Mouse (Mus musculus) c-Kit-positive CD71-positive TER-119-positive erythroid progenitor cells, embryonic 14.5 days (primary cell): Measurements from ENCODE around the gene Ndufa9.

Experiments
- DNase-seq: peaks from one replicate; pipeline ENCODE4 v3.0.0-alpha.2; 2013; ENCODE audit warnings: low spot score

Ndufa9 gene

GRCm38 (mm10) chr6:126848712-126849704 is at the start of gene Ndufa9:
Gene Ndufa9, minus strand, starts transcription at chr6:126849136.
- peak; percentile 93 for DNase-seq

DNA sequence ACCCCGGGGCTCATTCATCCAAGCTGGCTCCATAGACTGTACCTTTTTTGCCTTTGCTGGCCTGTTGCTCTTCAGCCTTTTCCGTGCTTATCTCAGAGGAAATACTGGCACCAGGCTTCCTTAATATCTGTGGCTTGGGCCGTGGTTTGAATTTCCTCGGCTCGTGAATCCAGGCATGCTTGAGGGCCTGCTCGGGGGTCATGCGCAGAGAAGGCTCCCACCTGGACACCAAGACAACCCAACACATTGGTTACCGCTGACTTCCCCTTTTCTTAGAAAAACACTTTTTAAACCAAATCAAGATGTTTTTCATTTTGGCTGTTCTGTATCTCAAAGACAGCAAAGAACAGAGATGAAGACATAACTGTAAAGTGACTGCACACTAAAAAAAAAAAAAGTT is 28.2 kb upstream of the Ndufa9 start:
- DNase-seq, result no peak

DNA sequence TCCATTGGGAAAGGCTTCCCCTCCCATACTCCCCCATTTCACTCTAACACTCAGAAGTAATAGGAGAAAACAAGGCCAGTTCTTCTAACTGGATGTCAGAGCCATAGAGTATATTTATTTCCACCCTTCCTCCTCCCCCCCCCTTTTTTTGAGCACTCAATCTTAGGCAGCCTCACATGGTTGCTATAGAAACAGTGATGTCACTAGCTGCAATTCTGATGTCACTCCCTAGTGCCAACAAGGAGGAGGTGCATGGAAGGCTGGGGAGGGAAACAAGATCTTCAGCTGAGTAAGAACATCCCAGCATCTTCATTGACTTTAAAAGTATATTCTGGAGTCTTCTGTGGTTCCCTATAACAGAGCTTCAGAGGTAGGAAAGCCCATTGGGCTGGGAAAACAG is 3.9 kb upstream of the Ndufa9 start, which contains the start of gene Akap3:
TSS of gene Akap3 (plus strand) at position 218 of the 400 bp plus-strand sequence.
- no peak for DNase-seq

GRCm38 (mm10) chr6:126836628-126837027 is 12.3 kb downstream of the Ndufa9 start:
- no peak for DNase-seq

DNA sequence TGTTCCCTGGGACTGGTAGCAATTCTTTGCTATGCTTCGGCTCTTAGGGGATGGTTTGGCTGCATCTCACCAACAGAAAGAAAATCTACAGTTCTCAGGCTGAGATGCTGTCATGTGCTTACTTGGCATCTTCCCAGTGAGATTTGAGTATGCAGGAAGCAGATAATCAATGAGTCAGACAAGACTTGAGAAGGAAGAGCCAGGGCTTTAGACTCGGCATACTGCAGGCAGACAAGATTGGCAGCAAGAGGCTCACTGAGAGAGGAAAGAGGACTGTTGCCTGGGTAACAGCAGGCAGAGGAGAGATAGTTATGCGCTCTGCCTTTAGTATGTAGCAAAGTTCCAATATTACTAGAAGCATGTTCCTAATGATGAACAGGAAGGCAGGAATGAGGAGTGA is 25.8 kb downstream of the Ndufa9 start:
- DNase-seq, result no peak

DNA sequence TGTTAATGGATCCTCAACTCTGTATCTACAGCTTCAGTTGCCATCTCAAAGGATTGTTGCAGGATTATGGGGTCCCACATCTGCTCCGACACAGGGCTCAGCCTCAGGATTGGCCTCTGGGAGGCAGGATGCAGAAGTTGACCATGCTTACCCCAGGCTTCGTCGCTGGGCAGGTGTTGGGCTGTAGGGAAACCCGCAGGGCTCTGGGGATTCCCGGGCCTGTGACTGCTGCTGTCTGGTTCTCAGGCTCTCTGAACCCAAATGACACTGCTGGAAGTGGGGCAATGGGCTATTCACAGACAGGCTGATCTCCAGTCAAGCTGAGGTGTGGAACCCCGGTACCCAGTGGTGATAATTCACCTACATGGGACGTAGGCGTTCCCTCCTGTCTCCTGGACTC is 32.6 kb downstream of the Ndufa9 start:
- DNase-seq, result no peak

DNA sequence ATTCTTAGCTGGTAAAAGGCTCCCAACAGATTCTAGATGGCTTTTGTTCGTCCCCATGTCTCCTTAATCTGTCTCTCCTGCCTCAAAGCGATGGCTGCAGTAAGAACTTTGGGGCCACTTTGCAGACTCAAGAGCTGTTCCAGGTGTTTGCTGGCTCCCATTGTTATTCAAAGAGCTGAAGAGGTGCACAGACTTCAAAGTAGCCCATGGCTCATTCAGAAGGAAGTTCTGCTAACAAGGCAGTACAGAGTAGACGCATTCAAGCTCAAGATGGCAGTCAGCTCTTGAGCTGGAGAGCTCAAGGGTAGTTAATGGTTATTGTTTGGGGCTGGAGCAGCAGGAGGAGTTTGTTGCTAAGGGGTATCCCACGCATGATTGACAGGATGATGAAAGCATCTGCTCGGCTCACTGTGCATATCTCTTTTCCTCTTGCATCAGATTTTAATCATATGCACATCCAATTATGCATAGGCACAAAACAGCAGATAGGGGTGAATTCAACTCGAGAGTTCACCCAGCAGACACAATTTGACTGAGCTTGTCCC is 33.7 kb downstream of the Ndufa9 start:
- no peak for DNase-seq

DNA sequence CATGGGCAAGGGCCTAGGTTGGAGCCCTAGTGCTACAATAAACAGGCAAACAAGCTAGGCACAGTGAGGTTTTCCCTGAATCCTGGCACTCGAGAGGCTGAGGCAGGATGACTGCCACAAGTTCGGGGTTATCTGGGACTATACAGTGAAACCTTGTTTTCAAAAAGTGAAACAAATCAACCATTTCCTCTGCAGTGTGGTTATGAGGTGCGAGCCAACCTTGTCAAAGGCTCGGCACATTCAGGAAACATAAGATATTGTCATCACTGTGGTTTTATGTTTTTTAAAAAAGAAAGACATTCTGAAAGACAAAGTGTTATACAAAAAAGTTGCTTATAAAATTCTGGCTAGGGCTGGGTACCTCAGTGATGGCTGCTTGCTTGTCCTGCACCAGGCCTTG is 37.5 kb downstream of the Ndufa9 start:
- no peak for DNase-seq

GRCm38 (mm10) chr6:126808561-126808960 is 40.4 kb downstream of the Ndufa9 start:
- DNase-seq, result no peak

DNA sequence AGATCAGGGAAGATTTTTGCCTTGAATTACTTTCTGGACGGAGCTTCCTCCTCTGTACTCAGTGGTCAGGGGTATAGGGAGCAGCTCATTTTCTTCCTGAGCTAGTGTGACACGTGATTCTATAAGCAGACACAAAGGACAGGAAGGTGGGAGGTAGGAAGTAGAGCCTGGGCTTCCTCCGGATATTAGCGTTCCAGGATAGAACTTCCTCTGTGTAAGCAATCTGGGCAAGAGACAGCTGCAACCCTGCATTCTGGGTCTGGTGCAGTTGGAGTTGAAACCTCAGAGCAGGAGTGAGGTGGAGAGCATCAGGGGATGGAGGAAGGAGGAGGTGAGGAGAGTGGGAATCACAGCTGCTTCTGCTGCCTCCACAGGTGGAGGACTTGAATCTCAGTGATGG is 40.8 kb downstream of the Ndufa9 start:
- DNase-seq, result no peak

- peak; percentile 18 for DNase-seq
These were observed 42.2 kb downstream of the Ndufa9 start for GRCm38 (mm10) chr6:126806783-126807182.

DNA sequence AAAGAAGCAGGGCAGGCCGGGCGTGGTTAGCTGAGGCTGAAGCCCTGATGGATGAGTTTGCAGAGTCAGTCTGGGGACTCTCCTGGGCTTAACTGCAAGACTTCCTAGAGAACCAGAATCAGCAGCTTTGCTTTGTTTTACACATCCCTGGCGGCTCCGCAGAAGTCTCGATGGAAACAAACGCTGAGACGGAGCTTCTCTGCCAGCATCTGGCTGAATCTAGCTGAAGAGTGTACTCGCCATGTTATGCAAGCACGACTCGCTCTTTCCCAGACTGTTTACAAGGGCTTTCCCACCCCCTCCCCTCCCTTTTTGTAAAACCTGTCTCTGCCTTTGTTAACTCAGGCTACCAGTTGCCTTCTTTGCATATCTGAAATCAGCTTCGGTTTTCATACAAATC is 46.0 kb downstream of the Ndufa9 start:
- DNase-seq, result no peak

DNA sequence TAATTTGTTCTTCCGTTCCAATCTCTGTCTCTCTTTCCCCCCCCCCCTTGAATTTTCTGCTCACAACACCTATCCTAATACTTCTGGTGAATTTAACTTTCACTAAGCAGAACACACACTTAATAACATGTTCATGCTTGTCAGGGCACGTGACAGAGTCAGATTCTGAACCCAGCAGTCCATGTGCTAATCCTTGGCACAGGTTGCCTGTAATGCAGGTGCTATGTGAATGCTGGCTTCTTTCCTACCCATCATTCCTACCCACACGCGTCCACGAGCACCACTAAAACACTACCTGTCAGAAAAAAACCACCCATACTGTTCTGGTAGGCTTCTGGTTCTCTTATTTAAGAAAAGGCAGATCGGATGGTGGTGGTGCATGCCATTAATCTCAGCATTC is 54.2 kb downstream of the Ndufa9 start:
- no peak for DNase-seq

DNA sequence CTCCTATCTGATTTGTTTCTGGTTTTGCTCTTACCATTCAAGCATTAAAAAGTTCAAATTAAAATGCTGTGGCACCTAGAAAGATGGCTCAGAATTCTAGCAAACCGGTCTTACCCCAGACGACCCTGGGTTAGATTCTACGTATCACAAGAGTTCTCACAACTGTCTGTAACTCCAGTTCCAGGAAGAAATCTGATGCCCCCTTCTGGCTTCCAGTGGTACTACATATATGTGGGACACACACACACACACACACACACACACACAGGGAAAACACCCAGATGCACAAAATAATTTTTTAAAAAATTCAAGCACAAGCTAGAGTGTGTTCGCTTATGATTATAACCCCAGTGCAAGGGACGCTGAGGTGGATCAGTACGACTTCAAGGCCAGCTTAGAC is 55.2 kb downstream of the Ndufa9 start:
- no peak for DNase-seq

- peak; percentile 23 for DNase-seq
These were observed 57.0 kb downstream of the Ndufa9 start for GRCm38 (mm10) chr6:126791964-126792363.

- no peak for DNase-seq
These were observed 57.4 kb downstream of the Ndufa9 start for GRCm38 (mm10) chr6:126791488-126791887.

GRCm38 (mm10) chr6:126788863-126789262 is 60.1 kb downstream of the Ndufa9 start:
- DNase-seq, result no peak

DNA sequence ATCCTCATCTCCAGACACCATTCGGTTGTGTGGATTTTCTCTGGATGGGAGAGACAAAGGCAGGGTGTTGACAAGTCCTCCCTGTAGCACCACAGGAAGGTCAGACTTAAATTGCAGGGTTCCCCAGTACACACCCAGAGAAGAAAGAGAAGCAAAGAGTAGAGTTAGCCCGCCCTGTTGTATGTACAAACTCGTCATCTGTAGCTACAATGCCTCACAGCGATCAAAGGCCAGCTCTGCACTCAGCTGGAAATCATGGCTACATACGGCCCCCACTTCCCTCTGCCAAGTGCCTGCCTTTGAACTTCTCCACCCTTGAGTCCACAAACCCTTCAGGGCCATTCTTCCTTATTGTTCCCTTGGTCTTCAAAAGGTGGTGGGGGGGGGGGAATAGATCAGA is 64.7 kb downstream of the Ndufa9 start:
- DNase-seq, result no peak

- no peak for DNase-seq
These were observed 65.3 kb downstream of the Ndufa9 start for GRCm38 (mm10) chr6:126783651-126784066.

DNA sequence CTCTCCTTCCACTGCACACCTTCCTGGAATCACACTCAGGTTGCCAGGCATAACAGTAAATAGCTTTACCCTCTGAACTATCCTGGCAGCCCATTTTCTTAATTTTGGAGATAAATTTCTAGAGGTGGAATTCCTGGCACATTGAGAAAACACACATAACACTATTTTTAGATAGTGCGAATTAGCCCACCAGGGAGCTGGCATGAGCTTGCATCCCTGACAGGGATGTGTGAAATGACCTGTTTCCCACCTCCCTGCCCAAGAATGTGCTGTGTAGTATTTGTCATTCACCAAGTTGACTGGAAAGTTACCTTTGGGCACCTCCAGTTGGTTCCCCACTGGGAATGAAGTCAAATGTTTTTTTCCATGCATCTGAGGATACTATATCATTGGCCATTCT is 65.9 kb downstream of the Ndufa9 start:
- DNase-seq, result no peak

DNA sequence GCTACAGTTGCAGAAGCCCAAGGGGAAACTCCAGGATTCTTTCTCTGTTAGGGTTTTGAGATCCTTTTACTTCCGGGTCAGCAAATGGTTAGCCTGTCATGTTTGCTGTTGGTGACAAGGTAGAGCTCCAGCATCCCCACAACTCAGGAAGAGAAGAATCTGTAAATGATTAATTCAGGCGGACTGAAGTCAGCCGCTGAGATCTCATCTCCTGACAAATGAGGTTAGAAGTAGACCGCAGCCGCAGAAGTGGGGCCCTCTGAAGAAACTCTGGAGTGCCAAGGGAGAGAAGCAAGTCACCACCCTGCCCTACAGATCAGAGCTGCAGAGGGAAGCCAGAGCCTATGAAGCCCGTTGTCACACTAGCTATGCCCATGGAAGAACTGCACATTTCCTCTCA is 71.0 kb downstream of the Ndufa9 start:
- DNase-seq, result no peak

DNA sequence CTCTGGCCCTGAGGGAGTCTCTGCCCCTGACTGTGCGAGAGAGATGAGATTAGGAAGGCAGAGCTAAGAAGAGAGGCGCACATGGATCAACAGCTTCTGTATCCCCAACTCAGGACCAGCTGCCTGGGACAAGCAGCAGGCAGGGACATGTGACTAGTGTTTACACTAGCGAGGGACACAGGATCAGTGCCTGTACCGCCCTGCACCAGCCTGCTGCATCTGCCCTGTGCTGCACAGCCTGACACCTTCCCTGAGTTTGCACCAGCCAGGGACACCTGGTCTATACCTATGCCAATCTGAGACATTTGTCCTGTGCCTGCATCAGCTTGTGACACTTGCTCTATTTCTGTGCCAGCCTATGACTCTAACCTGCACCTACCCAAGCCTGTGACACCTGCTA is 75.1 kb downstream of the Ndufa9 start:
- no peak for DNase-seq

DNA sequence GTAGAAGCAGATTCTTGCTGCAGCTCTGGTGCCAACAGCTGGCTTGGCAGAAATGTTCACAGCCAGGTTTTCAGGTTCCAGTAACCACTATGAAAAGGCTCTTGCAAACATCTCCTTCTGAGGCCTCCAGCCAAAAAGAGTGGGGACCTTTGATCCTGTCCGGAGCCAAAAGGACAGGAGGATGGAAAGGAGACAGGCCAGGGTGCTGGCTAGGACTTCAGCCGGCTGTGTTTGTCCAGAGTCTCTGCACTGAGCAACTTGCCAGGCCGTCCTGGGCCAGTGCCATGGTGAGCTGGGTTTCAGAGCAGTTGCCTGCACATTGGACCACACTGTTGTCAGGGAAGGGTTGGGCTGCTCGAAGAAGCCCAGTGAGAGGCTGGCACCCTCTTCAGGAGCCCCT is 76.6 kb downstream of the Ndufa9 start:
- no peak for DNase-seq
